Mouse (Mus musculus): Measurements from ENCODE around the gene Dnph1. TPM values are rescaled to one million over a fixed set of nuclear protein-coding genes. Genes with fewer than 3 reads are reported as not detected.

Dnph1 gene
- polyA plus RNA-seq (2014; fragmentation: Illumina TruSeq; extraction: RNeasy Lipid Tissue Mini Kit (QIAGEN cat#74804); ENCODE audit: low read depth, low replicate concordance): 4.1 TPM

GRCm38 (mm10) chr17:46496623-46497434, at the start of gene Dnph1:
Gene Dnph1 (plus strand): TSS chr17:46496711.

GRCm38 (mm10) chr17:46487431-46487830, 9.1 kb upstream of the Dnph1 start, which contains the start of gene Ttbk1:
Gene Ttbk1 (minus strand): TSS chr17:46487675.

GRCm38 (mm10) chr17:46545813-46546564, 49.5 kb downstream of the Dnph1 start, which contains the start of gene Cul9:
Gene Cul9 (minus strand): TSS chr17:46546388.

Other genes with a start within 250 kb of the Dnph1 start
- gene Polr1c, start 248.7 kb upstream of the Dnph1 start, polyA plus RNA-seq (2014; fragmentation: Illumina TruSeq; extraction: RNeasy Lipid Tissue Mini Kit (QIAGEN cat#74804); ENCODE audit: low read depth, low replicate concordance): 43.5 TPM
- gene Yipf3, start 248.6 kb upstream of the Dnph1 start, polyA plus RNA-seq (2014; fragmentation: Illumina TruSeq; extraction: RNeasy Lipid Tissue Mini Kit (QIAGEN cat#74804); ENCODE audit: low read depth, low replicate concordance): 74.0 TPM
- gene Lrrc73, start 243.2 kb upstream of the Dnph1 start, polyA plus RNA-seq (2014; fragmentation: Illumina TruSeq; extraction: RNeasy Lipid Tissue Mini Kit (QIAGEN cat#74804); ENCODE audit: low read depth, low replicate concordance): 2.0 TPM
- 23.2 TPM for gene Tjap1, start 213.7 kb upstream of the Dnph1 start, polyA plus RNA-seq (2014; fragmentation: Illumina TruSeq; extraction: RNeasy Lipid Tissue Mini Kit (QIAGEN cat#74804); ENCODE audit: low read depth, low replicate concordance)
- 2.8 TPM for gene Dlk2, start 199.3 kb upstream of the Dnph1 start, polyA plus RNA-seq (2014; fragmentation: Illumina TruSeq; extraction: RNeasy Lipid Tissue Mini Kit (QIAGEN cat#74804); ENCODE audit: low read depth, low replicate concordance)
- 6.6 TPM for gene Abcc10, start 168.4 kb upstream of the Dnph1 start, polyA plus RNA-seq (2014; fragmentation: Illumina TruSeq; extraction: RNeasy Lipid Tissue Mini Kit (QIAGEN cat#74804); ENCODE audit: low read depth, low replicate concordance)
- 18.1 TPM for gene Zfp318, start 113.0 kb upstream of the Dnph1 start, polyA plus RNA-seq (2014; fragmentation: Illumina TruSeq; extraction: RNeasy Lipid Tissue Mini Kit (QIAGEN cat#74804); ENCODE audit: low read depth, low replicate concordance)
- 1.2 TPM for gene Crip3, start 67.8 kb upstream of the Dnph1 start, polyA plus RNA-seq (2014; fragmentation: Illumina TruSeq; extraction: RNeasy Lipid Tissue Mini Kit (QIAGEN cat#74804); ENCODE audit: low read depth, low replicate concordance)
- not detected for gene Slc22a7, start 58.3 kb upstream of the Dnph1 start, polyA plus RNA-seq (2014; fragmentation: Illumina TruSeq; extraction: RNeasy Lipid Tissue Mini Kit (QIAGEN cat#74804); ENCODE audit: low read depth, low replicate concordance)
- 2.0 TPM for gene Ttbk1, start 9.0 kb upstream of the Dnph1 start, polyA plus RNA-seq (2014; fragmentation: Illumina TruSeq; extraction: RNeasy Lipid Tissue Mini Kit (QIAGEN cat#74804); ENCODE audit: low read depth, low replicate concordance)
- 19.3 TPM for gene Cul9, start 49.7 kb downstream of the Dnph1 start, polyA plus RNA-seq (2014; fragmentation: Illumina TruSeq; extraction: RNeasy Lipid Tissue Mini Kit (QIAGEN cat#74804); ENCODE audit: low read depth, low replicate concordance)
- 30.2 TPM for gene Srf, start 59.5 kb downstream of the Dnph1 start, polyA plus RNA-seq (2014; fragmentation: Illumina TruSeq; extraction: RNeasy Lipid Tissue Mini Kit (QIAGEN cat#74804); ENCODE audit: low read depth, low replicate concordance)
- 17.2 TPM for gene Ptk7, start 132.8 kb downstream of the Dnph1 start, polyA plus RNA-seq (2014; fragmentation: Illumina TruSeq; extraction: RNeasy Lipid Tissue Mini Kit (QIAGEN cat#74804); ENCODE audit: low read depth, low replicate concordance)
- gene Klc4, start 149.3 kb downstream of the Dnph1 start, polyA plus RNA-seq (2014; fragmentation: Illumina TruSeq; extraction: RNeasy Lipid Tissue Mini Kit (QIAGEN cat#74804); ENCODE audit: low read depth, low replicate concordance): 24.0 TPM
- 54.7 TPM for gene Mrpl2, start 149.5 kb downstream of the Dnph1 start, polyA plus RNA-seq (2014; fragmentation: Illumina TruSeq; extraction: RNeasy Lipid Tissue Mini Kit (QIAGEN cat#74804); ENCODE audit: low read depth, low replicate concordance)
- 36.8 TPM for gene Cul7, start 153.6 kb downstream of the Dnph1 start, polyA plus RNA-seq (2014; fragmentation: Illumina TruSeq; extraction: RNeasy Lipid Tissue Mini Kit (QIAGEN cat#74804); ENCODE audit: low read depth, low replicate concordance)
- 23.4 TPM for gene Rrp36, start 177.6 kb downstream of the Dnph1 start, polyA plus RNA-seq (2014; fragmentation: Illumina TruSeq; extraction: RNeasy Lipid Tissue Mini Kit (QIAGEN cat#74804); ENCODE audit: low read depth, low replicate concordance)
- 127 TPM for gene Mea1, start 182.1 kb downstream of the Dnph1 start, polyA plus RNA-seq (2014; fragmentation: Illumina TruSeq; extraction: RNeasy Lipid Tissue Mini Kit (QIAGEN cat#74804); ENCODE audit: low read depth, low replicate concordance)
- gene Klhdc3, start 184.2 kb downstream of the Dnph1 start, polyA plus RNA-seq (2014; fragmentation: Illumina TruSeq; extraction: RNeasy Lipid Tissue Mini Kit (QIAGEN cat#74804); ENCODE audit: low read depth, low replicate concordance): 58.3 TPM
- gene Ppp2r5d, start 208.4 kb downstream of the Dnph1 start, polyA plus RNA-seq (2014; fragmentation: Illumina TruSeq; extraction: RNeasy Lipid Tissue Mini Kit (QIAGEN cat#74804); ENCODE audit: low read depth, low replicate concordance): 35.1 TPM
- 26.6 TPM for gene Pex6, start 214.8 kb downstream of the Dnph1 start, polyA plus RNA-seq (2014; fragmentation: Illumina TruSeq; extraction: RNeasy Lipid Tissue Mini Kit (QIAGEN cat#74804); ENCODE audit: low read depth, low replicate concordance)
- 7.1 TPM for gene Gnmt, start 232.5 kb downstream of the Dnph1 start, polyA plus RNA-seq (2014; fragmentation: Illumina TruSeq; extraction: RNeasy Lipid Tissue Mini Kit (QIAGEN cat#74804); ENCODE audit: low read depth, low replicate concordance)

Data from adipose tissue, adult 10 weeks (tissue).